Mouse (Mus musculus) urinary bladder, postnatal 4 days (tissue): Measurements from ENCODE around the gene Med1.
"Not testable (repeated sequence)": the region's sequence is repeated elsewhere in the genome, so short reads cannot be mapped to it uniquely, and the experiment has no call there.

Source experiments
- DNase-seq, 2 experiments: peaks; one replicate each; pipeline ENCODE4 v3.0.0; 2021 to 2022; ENCODE audit warnings: low spot score in 2 of 2

Med1 gene

DNA sequence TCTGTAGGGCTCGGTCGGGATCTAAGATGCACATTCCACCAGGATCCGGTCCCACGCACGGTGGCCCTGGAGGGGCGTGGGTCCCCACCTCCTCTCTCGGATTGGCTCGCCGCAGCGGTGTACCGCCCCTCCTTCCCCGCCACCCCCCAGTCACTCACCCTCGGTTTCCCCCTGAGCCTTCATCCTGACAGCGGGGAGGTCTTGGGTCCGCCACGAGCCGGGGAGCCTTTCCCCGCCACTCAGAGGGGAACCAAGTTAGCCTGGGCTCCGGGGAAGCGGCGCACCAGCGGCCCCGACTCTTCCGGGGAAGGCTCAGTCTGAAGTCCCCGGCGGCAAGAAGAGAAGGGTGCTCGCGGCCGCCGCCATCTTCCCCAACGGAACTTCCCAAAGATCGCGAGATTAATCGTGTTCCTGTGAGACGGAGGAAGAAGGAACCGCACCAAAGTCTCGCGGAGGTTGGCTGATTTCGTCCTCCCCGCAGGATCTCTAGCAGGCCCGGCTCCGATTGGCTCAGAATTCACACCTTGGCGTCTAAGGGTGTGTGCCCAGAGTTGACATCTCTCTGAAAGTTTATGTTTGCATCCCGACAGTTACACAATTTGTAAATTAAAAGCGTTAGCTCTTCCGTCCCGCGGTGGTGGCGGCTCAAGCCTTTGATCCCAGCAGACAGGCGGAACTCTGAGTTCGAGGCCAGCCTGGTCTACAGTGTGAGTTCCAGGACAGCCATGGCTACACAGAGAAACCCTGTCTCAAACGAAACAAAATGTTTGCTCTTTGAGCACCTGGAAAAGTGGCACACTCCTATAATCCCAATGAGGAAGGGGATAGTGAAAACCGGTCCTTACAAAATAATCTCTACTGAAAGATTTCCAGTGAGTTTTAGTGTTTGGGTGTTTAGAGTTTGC lies at the start of gene Med1:
Gene Med1 (minus strand): TSS at position 393 of the 905 bp plus-strand sequence.
- DNase-seq = peak; percentile 88 to 89

DNA sequence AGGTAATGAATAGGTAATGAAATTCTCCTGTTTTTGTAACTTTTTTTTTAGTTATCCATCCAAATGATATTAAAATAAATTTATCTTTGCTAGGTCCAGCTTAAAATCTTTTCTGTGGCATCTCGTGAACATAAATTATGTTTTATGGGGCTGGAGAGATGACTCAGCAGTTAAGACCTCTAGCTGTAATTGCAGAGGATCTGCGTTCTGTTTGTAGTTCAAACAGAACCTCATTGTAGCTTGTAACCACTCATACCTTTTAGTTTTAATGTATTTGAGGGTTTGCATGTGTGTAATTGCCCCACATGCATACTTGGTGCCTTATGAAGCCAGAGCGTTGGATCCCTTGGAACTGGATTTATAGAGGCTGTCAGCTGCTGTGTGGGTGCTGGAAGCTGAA lies 45.9 kb upstream of the Med1 start:
- no peak for DNase-seq

DNA sequence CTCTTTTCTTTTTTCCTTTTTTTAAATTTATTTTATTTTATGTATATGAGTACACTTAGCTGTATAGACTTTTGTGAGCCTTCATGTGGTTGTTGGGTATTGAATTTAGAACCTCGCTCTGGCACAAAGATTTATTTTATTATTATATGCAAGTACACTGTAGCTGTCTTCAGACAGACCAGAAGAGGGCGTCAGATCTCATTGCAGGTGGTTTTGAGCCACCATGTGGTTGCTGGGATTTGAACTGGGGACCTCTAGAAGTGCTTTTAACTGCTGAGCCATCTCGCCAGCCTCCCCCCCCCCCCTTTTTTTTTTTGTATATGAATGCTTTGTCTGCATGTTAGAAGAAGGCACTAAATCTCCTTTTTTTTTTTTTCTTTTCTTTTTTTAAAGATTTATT lies 45.3 kb upstream of the Med1 start:
- no peak for DNase-seq

DNA sequence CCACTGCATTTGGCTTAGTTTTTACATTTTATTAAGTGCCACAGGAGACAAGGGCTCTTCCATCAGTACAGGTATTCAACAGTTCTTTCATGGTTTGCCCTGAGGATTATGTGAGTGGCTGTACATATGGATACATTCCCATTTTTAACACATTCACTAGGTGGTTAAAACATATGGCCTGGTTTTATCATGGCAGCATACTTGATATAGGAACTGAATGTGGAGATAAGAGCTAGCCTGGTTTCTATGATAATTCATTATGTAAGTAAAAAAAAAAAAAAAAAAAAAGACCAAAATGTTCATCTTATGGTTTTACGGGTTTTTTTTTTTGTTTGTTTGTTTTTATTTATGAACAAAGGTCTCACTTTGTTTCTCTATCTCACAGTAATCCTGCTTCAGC lies 33.3 kb upstream of the Med1 start:
- no peak for DNase-seq

DNA sequence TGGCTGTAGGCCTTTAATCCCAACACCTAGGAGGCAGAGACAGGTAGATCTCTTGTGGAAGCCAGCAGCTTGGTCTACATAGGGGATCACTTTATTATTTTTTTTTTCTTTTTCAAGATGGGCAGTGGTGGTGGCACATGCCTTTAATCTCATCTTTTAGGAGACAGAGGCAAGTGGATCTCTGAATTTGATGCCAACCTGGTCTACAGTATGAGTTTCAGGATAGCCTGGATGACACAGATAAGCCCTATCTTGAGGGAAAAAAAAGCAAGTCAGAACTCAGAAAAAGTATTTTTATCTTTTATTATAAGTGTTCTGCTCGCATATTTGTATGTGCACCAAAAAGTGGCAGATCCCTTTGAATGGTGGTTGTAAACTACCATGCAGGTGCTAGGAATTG lies 20.2 kb upstream of the Med1 start:
- DNase-seq = no peak

DNA sequence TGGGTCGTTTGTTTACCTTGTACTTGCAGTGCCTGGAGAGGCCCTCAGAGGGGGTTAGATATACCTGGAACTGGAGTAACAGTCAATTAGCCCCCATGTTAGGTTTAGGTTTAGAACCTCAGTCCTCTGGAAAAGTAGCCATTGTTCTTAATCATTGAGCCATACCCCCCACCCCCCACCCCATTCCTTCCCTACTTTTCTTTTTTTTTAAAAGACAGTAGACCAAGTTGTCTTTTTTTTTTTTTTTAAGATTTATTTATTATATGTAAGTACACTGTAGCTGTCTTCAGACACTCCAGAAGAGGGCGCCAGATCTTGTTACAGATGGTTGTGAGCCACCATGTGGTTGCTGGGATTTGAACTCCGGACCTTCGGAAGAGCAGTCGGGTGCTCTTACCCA lies 16.6 kb upstream of the Med1 start:
- DNase-seq = not testable (repeated sequence)

DNA sequence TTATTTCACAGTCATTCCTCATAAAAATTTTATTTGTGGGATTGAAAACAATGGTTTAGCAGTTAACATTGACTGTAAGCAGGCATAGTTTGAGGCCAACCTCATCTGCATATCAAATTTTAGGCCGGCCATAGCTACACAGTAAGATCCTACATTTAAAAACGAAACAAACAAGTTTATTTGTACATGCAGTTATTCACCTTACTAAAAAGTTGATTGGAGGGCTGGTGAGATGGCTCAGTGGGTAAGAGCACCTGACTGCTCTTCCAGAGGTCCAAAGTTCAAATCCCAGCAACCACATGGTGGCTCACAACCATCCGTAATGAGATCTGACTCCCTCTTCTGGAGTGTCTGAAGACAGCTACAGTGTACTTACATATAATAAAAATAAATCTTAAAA lies 13.2 kb upstream of the Med1 start:
- not testable (repeated sequence) for DNase-seq

DNA sequence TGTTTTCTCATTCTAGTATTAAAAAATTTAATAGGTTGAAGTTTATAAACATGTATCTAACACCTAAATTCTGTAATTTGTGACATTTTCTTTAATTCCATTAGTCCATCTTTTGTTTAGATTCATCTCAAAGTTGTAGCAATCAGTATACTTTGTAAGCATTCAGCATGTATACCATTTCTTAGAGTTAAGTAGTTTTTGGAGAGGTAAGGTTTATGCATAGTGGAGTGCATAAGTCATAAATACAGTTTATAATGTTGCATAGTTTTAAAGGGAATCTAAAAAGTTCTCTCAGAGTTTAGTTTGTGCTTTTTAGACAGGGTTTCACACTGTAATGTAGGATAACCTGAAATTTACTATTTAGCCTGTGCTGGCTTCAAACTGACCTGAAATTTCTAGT lies 12.4 kb upstream of the Med1 start:
- DNase-seq = no peak

DNA sequence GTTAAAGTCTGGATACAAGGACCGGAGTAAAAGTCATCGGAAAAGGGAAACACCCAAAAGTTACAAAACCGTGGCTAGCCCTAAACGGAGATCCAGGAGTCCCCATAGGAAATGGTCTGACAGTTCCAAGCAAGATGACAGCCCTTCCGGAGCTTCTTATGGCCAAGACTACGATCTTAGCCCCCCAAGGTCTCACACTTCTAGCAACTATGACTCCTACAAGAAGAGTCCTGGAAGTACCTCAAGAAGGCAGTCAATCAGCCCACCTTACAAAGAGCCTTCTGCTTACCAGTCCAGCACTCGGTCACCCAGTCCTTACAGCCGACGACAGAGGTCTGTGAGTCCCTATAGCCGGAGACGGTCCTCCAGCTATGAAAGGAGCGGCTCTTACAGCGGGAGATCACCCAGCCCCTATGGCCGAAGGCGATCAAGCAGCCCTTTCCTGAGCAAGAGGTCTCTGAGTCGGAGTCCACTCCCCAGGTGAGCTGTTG lies 10.9 kb upstream of the Med1 start:
- DNase-seq = no peak

DNA sequence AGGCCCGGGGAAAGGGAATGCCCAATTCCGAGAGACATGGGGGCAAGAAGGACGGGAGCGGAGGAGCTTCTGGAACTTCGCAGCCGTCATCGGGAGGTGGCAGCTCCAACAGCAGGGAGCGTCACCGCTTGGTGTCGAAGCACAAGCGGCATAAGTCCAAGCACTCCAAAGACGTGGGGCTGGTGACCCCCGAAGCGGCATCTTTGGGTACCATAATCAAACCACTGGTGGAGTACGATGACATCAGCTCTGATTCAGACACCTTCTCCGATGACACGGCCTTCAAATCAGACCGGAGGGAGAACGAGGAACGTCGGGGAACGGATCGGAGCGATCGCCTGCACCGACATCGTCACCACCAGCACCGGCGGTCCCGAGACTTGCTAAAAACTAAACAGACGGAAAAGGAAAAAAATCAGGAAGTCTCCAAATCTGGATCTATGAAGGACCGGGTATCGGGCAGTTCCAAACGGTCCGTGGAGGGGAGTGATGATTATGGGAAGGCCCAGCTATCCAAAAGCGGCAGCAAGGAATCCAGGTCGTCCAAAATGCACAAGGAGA lies 10.3 kb upstream of the Med1 start:
- no peak for DNase-seq

DNA sequence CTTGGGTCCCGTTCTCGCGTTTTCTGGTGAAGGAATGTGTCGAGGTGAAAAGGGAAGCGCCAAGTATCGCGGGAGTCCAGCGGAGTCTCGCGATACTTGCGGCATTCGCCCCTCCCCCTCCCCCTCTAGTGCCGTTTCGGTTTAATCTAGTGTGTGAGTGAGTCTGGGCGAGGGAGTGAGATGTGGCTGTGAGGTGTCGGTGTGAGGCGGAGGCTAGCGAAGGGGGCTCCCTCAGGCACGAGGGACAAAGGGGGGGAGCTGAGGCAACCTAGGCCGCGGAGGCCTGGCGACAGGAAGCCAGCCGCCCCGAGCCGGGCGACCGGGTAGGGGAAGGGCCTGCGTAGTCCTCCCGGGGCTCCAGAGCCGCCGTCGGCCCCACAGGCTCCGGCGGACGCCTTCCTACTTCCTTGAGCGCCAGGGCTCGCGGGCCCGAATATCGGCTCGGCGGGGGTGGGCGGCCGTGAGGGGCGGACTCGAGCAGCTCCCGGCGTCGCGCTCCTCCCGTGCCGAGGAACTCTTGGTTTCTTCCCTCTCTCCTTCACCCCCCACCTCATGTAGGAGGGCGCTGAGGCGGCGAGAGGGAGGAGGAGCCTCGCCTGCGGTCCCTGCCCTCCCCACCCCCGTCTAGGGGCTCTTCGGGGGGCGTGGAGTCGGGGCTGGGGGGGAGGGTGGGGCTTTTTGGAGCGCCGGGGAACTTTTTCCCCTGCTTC lies 9.7 kb upstream of the Med1 start, which contains the start of gene Cdk12:
Gene Cdk12 (plus strand): TSS at position 419 of the 710 bp plus-strand sequence.
- DNase-seq = peak; percentile 92 to 96

DNA sequence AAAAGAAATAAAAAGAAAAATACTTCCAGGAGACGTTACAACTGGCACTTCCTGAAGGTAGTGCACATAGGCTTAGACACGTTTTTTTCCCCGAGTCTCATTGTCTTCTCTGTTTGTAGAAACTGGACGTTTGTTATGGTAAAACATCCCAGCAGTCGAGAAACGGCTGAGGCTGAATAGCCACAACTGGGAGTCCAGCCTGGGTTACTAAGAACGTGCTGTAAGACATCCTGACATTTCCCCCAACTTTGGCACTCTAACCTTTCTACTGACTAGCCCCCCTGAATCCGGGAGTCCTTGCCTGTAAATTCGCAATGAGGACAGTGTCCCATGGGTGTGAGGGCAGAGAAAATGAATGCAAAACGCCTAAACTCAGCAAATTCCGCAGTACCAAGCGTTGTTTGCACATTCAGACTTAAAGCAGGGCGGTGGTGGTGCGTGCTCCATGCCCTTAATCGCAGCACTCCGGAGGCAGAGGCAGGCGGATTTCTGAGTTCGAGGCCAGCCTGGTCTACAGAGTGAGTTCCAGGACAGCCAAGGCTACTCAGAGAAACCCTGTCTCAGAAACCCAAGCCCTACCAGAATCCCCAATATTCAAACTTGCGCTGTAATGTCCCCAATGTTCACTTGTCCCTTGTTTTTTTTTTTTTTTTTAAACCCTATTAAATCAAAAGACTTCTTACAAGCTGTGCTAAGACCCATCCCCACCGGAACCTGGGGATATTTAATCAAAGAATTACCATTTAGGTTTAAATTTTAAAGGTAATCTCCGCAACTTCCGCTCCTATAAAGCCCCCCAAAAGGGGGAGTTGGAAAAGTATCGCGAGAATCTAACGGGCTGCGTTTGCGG lies 8.9 kb upstream of the Med1 start:
- DNase-seq = peak in 1 of 2 experiments; percentile 21

DNA sequence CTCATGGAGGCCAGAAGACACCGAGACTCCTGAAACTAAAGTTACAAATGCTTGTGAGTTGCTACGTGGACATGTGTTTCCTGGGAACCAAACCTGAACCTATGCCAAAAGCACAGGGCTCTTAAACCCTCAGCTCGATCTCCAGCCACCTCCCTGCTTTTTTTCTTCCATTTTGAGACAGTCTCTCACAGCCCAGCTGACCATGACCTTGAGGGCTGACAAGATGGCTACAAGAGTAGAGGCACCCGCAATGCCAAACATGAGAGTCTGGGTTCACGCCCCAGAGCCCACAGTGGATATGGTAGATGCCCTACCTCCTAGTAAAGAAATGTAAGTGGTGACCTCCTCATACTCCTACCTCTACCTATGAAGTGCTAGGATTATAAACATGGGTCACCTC lies 2.3 kb downstream of the Med1 start:
- DNase-seq = no peak

DNA sequence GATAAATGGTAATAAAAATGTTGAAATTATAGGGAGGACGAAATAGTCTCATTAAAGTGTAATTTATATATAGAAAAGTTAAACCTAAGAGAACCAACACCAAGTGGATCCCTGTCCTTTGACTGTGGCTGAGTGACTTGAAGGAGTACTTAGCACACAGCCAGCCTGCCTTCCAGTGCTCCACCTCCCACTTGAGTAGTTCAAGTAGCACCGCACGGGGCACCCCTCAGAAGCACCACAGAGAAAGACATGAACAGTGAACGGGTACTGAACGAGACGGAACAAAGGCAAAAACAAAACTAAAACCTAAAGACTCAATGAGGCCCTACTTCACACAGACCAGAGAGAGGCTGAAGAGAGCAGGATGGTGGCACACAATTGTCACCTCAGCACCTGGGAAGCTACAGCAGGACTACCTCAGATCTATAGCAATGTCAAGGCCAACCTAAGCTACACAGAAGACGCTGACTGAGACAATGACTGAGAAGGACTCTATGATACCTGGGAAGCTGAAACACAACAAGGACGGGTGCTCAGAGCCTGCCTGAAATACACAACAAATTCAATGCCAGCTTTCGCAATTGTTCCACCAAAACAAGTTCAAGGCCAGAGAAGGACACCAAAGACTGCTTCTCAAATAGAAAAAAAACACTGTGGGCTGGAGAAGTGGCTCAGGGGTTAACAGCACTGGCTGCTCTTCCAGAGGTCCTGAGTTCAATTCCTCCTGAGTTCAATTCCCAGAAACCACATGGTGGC lies 5.3 kb downstream of the Med1 start:
- no peak for DNase-seq

DNA sequence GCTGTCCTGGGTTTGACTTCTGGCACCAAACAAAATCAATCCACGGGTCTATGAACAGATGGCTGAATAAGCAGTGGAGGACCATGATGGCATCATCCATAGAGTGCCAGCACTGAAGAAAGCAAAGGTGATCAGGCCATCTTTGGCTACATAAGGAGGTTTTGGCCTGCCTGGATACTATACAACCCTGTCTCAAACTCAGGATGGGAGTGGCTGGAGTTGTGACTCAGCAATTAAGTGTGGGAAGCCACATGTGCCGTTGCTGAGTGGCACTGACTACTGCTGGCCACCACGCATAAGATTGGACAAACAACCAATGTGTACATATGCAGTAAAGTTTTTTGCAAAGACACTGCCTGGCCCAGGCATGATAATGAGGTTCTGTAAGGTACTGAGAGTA lies 10.9 kb downstream of the Med1 start:
- not testable (repeated sequence) for DNase-seq

DNA sequence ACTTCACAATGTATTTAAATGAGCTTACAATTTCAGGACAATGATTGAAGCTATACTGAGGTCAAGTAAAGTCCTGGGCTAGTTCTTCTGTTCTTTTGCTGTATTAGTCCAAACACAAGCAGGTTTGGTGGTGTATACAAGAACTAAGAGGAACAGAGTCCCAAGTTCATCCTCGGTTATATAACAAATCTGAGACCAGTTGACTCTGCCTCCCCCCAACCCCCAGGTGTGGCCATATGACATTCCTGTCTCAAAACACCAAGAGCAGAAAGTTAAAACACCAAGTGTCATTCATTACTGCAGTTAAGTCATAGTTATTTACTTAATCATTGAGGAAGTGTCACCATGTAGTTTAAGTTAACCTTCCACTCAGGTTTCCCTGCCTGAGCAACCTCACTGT lies 24.7 kb downstream of the Med1 start:
- no peak for DNase-seq

DNA sequence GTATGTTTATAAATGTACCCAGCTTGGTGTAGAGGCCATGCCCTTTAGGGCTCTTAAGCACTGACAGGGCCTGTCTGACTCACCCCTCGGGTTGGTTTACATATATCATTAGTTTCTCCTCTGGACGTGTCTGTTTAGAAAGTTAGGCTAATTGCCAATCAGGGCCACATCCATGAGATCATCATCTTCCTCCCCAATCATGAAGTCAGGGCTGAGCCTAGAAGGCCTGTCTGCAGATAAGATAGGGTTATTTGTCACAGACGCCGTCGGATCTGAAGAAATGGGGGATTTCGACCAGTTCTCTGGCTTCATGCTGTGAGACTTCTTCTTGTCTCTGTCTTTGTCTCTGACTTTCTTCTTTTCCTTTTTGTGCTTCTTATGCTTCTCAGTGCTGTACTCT lies 38.0 kb downstream of the Med1 start:
- no peak for DNase-seq

DNA sequence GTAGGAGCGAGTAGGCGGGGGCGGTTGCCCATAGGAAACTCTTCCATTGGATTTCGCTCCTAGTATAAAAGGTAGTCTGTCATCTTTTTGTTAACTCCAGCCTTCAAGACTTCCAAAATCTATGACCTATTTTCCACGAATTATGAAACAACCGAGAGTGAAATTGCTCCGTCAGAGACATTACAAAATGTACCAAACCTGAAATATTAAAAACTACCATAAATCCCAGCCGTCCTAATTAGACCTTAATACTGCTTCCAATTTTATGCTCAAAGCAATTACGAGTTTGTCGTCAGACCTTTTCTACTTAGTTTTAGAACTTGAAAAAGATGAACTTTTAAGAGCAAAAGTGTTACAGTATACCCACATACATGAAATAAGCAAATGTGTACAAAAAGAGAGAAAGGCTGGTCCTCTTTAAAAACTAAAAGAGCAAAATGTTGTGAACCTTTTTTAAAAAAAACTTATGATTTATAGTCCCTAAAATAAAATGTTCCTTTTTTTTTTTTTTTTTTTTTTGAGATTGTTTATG lies 42.4 kb downstream of the Med1 start:
- DNase-seq = no peak

DNA sequence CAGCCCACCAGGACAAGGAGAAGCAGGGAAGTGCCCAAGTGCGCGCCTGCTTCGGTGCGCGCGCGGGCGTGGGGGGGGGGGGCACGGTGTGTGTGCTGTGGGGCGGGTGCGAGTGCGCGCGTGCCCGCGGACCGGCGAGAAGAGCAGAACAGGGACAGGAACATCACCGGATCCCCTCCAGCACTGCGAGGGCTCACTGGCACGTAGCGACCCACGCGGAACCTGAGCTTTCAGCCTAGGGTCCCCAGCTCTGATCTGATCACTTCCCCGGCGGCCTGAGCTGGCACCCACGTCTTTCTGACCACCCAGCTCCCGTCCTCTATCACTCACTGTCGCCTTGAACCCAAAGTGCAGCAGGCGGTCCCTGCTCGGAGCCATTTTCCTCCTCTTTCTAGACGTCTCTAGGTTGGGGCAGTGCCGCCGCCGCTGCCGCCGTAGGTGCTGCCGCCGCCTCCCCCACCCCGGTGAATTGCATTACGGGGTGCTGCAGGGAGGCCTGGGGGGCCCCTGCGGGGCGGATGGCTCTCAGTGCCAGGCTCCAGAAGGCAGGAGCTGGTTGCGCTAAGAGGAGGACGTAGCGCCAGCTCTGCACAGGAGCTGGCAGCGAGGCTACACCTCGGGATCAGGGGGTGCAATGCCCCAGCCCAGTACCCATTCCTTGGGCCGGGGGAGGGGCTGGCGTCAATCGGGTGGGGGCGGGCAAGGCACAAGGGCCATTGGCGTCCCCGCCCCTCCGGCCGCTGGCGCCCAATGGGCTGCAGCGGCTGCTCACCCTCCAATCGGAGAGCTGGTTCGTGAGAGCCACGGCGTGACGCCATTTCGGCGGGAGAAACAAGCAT lies 43.1 kb downstream of the Med1 start, which contains the start of gene Fbxl20:
Gene Fbxl20 (minus strand): TSS at position 618 of the 839 bp plus-strand sequence.
- DNase-seq = peak; percentile 86 to 92
